Mouse (Mus musculus) ES-E14 (cell line): ENCODE data around the gene Dab1.

ENCODE experiments used
- HCFC1 ChIP-seq: IDR thresholded peaks from 2 replicates; pipeline ENCODE4 v1.6.1; 2012; ENCODE audit warnings: low read length, inconsistent platforms, borderline replicate concordance; ENCODE audit not compliant: insufficient read depth
- ZNF384 ChIP-seq: IDR thresholded peaks from 2 replicates; pipeline ENCODE4 v1.6.1; 2012; ENCODE audit warnings: low read depth, low read length, inconsistent platforms

DNA sequence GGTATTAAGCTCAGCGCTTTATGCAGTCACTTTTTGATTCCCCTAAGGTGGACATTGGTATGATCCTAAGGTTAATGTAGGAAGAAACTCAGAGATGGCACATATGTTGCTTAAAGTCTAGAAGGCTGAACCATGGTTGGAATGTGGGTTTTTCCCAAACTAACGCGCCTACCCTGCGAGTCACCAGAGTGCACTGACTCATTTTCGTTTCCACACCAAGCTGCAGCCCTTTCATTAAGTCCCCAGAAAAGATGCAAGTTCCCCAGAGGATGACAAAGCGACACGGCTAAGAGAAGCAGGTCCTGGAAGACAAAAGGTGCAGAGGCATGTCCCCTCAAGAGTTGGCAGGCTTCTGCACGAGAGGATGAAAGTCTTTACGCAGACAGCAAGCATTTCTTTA, 39.1 kb upstream of the Dab1 start:
- TF ChIP-seq HCFC1 (no peak), ZNF384 (no peak)
